Mouse (Mus musculus): ENCODE results near the gene Cdyl2.

Gene Cdyl2

GRCm38 (mm10) chr8:116619686-116620320, 113.0 kb downstream of the Cdyl2 start:
- peak; percentile 65 for DNase-seq

GRCm38 (mm10) chr8:116619221-116619620, 113.6 kb downstream of the Cdyl2 start:
- no peak for DNase-seq

- no peak for DNase-seq
These were observed 114.0 kb downstream of the Cdyl2 start for GRCm38 (mm10) chr8:116618797-116619196.

- no peak for DNase-seq
These were observed 114.9 kb downstream of the Cdyl2 start for GRCm38 (mm10) chr8:116617891-116618290.

- DNase-seq = no peak
These were observed 116.4 kb downstream of the Cdyl2 start for GRCm38 (mm10) chr8:116616369-116616768.

GRCm38 (mm10) chr8:116614901-116615300, 117.9 kb downstream of the Cdyl2 start:
- no peak for DNase-seq

- no peak for DNase-seq
These were observed 126.6 kb downstream of the Cdyl2 start for GRCm38 (mm10) chr8:116606171-116606570.

- peak; percentile 28 for DNase-seq
These were observed 130.0 kb downstream of the Cdyl2 start for GRCm38 (mm10) chr8:116602806-116603205.

- no peak for DNase-seq
These were observed 133.1 kb downstream of the Cdyl2 start for GRCm38 (mm10) chr8:116599728-116600127.

GRCm38 (mm10) chr8:116591226-116591625, 141.6 kb downstream of the Cdyl2 start:
- no peak for DNase-seq

- no peak for DNase-seq
These were observed 142.2 kb downstream of the Cdyl2 start for GRCm38 (mm10) chr8:116590546-116590945.

GRCm38 (mm10) chr8:116590106-116590505, 142.7 kb downstream of the Cdyl2 start:
- DNase-seq = no peak

GRCm38 (mm10) chr8:116587616-116588468, 144.9 kb downstream of the Cdyl2 start:
- DNase-seq = no peak

- no peak for DNase-seq
These were observed 151.3 kb downstream of the Cdyl2 start for GRCm38 (mm10) chr8:116581318-116582019.

- DNase-seq = no peak
These were observed 156.1 kb downstream of the Cdyl2 start for GRCm38 (mm10) chr8:116576732-116577131.

- DNase-seq = no peak
These were observed 159.7 kb downstream of the Cdyl2 start for GRCm38 (mm10) chr8:116573085-116573484.

GRCm38 (mm10) chr8:116552778-116553177, 180.0 kb downstream of the Cdyl2 start:
- no peak for DNase-seq

- DNase-seq = peak; percentile 15
These were observed 180.5 kb downstream of the Cdyl2 start for GRCm38 (mm10) chr8:116552255-116552654.

- DNase-seq = no peak
These were observed 189.4 kb downstream of the Cdyl2 start for GRCm38 (mm10) chr8:116543366-116543765.

- DNase-seq = no peak
These were observed 189.9 kb downstream of the Cdyl2 start for GRCm38 (mm10) chr8:116542842-116543241.

GRCm38 (mm10) chr8:116540136-116540535, 192.7 kb downstream of the Cdyl2 start:
- DNase-seq = no peak

- no peak for DNase-seq
These were observed 194.0 kb downstream of the Cdyl2 start for GRCm38 (mm10) chr8:116538763-116539162.

GRCm38 (mm10) chr8:116536786-116537185, 196.0 kb downstream of the Cdyl2 start:
- no peak for DNase-seq

- DNase-seq = no peak
These were observed 199.7 kb downstream of the Cdyl2 start for GRCm38 (mm10) chr8:116533081-116533480.

Measured in right cerebral cortex, postnatal 14 days (tissue).